Mouse (Mus musculus) heart, embryonic 14.5 days (tissue): ENCODE data around the gene Phf20. TPM values are rescaled to one million over a fixed set of nuclear protein-coding genes. Genes with fewer than 3 reads are reported as not detected.

Source experiments
- ATAC-seq: fragments of 200-750 bp; cut with Nextera tagmentation; 2 replicates; pipeline ENCODE4 v1.8.0; 2017; ENCODE audit warnings: low read depth, moderate TSS enrichment; ENCODE audit not compliant: insufficient number of reproducible peaks, insufficient read depth, low FRiP score
- H3K27ac ChIP-seq, 2 experiments: fragments of 200-500 bp in 1 of 2; fragments of 300-500 bp in 1 of 2; sonication (generic) in 1 of 2; replicated peaks in 1 of 2; 2 replicates each; pipeline ENCODE4 v1.5.1; 2012 to 2014; ENCODE audit warnings: low read depth in 2 of 2, low read length in 2 of 2, control low read depth in 1 of 2, mild to moderate bottlenecking in 1 of 2, mixed read lengths in 1 of 2; ENCODE audit not compliant: control insufficient read depth in 1 of 2, insufficient read depth in 1 of 2
- H3K27me3 ChIP-seq: fragments of 300-500 bp; sonication (generic); 2 replicates; pipeline ENCODE4 v1.6.1; 2014; ENCODE audit warnings: mild to moderate bottlenecking, low read length, control low read depth; ENCODE audit not compliant: control insufficient read depth, insufficient read depth
- H3K36me3 ChIP-seq: fragments of 300-500 bp; sonication (generic); 2 replicates; pipeline ENCODE4 v1.6.1; 2014; ENCODE audit warnings: mild to moderate bottlenecking, control low read depth, low read length, mixed read lengths; ENCODE audit not compliant: control insufficient read depth, insufficient read depth
- H3K4me1 ChIP-seq, 2 experiments: fragments of 200-500 bp in 1 of 2; fragments of 300-500 bp in 1 of 2; sonication (generic) in 1 of 2; 2 replicates each; pipeline ENCODE4 v1.6.1; 2012 to 2014; ENCODE audit warnings: low read length in 2 of 2, control low read depth in 1 of 2, mixed read lengths in 1 of 2; ENCODE audit not compliant: control insufficient read depth in 2 of 2, insufficient read depth in 2 of 2
- H3K4me2 ChIP-seq: fragments of 300-500 bp; sonication (generic); 2 replicates; pipeline ENCODE4 v1.6.1; 2014; ENCODE audit warnings: mild to moderate bottlenecking, low read length
- H3K4me3 ChIP-seq, 2 experiments: fragments of 200-500 bp in 1 of 2; fragments of 300-500 bp in 1 of 2; sonication (generic) in 1 of 2; 2 replicates each; pipeline ENCODE4 v1.5.1; 2012 to 2014; ENCODE audit warnings: low read length in 2 of 2, mild to moderate bottlenecking in 2 of 2, control low read depth in 1 of 2, low read depth in 1 of 2, moderate library complexity in 1 of 2; ENCODE audit not compliant: control insufficient read depth in 1 of 2, insufficient read depth in 1 of 2
- H3K9ac ChIP-seq: fragments of 300-500 bp; sonication (generic); 2 replicates; pipeline ENCODE4 v1.6.1; 2014; ENCODE audit warnings: mild to moderate bottlenecking, low read length
- H3K9me3 ChIP-seq: fragments of 300-500 bp; sonication (generic); 2 replicates; pipeline ENCODE4 v1.6.1; 2016; ENCODE audit warnings: low read length, control low read depth; ENCODE audit not compliant: control insufficient read depth
- WGBS: fragments of 180-500 bp; shearing (Covaris S2); extraction: QIAGEN DNeasy Blood & Tissue Kit; methylation state at CpG from one replicate; pipeline ENCODE4 v1.1.7; 2014; 5-methylcytosine and 5-hydroxymethylcytosine counted together
- polyA plus RNA-seq: library from polyadenylated mRNA; unstranded; fragments of >200 nt; fragmentation: Nextera tagmentation; extraction: Ambion mirVana; gene quantifications from 2 replicates; pipeline ENCODE4 v1.2.1, GENCODE M21; 2014

The Phf20 gene
- polyA plus RNA-seq: 44.6 and 51.3 TPM in 2 replicates

DNA sequence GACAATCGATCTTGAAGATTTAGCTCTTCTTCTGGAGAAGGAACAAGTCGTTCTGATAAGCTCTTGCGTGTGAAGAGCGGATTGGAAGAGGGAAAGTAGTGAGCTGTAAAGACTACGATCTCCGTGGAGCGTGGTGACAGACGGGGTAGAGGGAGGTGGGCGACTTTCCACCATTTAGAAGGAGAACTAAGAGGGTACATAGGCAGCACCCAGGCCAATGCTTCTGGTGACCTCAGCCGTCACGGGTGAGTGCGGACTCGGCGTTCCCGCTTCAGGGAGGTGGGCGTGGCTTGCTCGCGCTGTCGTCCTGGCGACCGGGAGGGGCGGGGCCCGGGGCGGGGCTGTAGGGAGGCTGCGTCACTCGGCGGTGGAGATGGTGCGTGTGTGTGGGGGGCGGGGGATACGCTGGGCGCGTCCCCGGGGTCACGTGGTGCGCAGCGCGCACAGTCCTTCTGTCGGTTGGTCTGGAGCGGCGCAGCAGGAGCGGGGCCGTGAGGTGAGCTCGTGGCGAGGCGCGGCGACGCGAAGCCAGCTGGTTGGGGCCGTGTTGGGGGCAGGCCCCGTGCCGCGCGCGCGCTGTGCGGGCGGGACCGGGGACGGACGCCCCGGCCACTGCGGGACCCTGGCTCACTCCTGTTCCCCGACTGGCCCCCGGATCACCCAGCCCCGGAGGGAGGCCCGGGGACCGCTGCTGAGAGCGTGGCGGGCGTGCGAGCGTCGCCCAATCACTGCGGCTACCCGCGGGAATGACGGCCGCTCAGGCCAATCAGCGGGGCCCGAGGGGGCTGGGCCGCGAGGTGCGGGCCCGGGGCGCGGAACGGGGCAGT lies at the start of gene Phf20:
Gene Phf20 (plus strand): TSS at position 165 of the 827 bp plus-strand sequence.
- Histone ChIP-seq H3K9me3 (no peaks in the 10 kb centered on the region), H3K4me3 (peak within 1 kb of the TSS; percentile 62 to 63), H3K4me2 (peak within 1 kb of the TSS; percentile 68), H3K9ac (peak within 1 kb of the TSS; percentile 86), H3K4me1 (peaks cover 9 to 27% of the 10 kb centered on the region in 2 experiments; a peak in 3 of 4 replicates), H3K27ac (peak within 1 kb of the TSS; percentile 80 to 96), H3K27me3 (no peaks in the 10 kb centered on the region), H3K36me3 (0 out of 2 replicates have a peak, but pooled peaks cover 8% of the 10 kb centered on the region)
- peak; percentile 99 for ATAC-seq
- 1% methylated on average over 58 of the region's 88 CpGs for WGBS

DNA sequence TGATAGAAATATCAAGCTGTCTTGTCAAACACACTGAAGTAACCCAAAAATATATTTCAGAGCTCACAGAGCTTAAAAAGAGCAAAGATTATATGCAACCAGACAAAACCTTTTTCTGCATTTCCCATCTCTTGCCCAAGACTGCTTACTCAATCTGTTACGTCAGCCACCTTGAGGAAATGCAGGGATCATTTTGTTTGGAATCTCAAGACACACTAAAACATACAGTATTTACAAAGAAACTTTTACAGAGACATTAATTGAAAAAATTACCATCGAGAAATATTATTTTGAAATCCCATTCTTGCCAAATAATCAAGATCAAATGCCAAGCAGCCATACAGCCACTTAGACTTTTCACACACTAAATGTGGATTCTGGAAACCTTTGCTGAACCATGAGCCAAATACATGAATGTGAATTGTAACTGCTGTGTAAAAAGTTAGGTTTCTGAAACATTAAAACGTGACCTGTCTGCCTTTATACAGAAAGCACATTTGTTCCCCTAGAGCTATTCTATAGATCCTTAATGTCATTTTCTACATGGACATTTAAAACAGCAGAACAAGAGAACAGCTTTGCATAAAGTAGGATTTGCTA lies 48.9 kb upstream of the Phf20 start:
- H3K4me2 ChIP-seq: no peak overlapping the region
- WGBS: 92% methylated on average over 3 of the region's 3 CpGs
- no peak overlapping the region for H3K27ac ChIP-seq
- H3K9me3 ChIP-seq: no peaks in the 10 kb centered on the region
- no peak for ATAC-seq
- H3K27me3 ChIP-seq: no peaks in the 10 kb centered on the region
- peaks cover 0 to 13% of the 10 kb centered on the region in 2 experiments; a peak in 3 of 4 replicates for H3K4me1 ChIP-seq
- peaks cover 65% of the 10 kb centered on the region for H3K36me3 ChIP-seq
- no peak overlapping the region for H3K9ac ChIP-seq
- no peak overlapping the region for H3K4me3 ChIP-seq

DNA sequence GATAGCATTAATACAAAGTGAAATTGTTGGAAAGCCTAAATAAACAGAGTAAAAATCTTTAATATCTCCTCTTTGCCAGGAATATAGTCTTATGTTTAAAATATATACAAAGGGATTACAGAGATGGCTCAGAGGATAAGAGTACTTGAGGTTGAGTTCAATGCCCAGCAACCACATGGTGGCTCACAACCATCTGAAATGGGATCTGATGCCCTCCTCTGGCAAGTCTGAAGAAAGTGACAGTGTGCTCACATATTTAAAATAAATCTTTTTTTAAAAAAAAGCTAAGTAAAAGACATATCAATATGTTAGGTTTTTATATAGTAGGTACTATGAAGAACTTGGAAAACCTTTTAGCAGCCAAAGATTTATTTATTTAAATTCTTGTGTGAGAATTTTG lies 44.7 kb upstream of the Phf20 start:
- H3K9ac ChIP-seq: no peak overlapping the region
- ATAC-seq: no peak
- peaks cover 97% of the 10 kb centered on the region for H3K36me3 ChIP-seq
- no peak overlapping the region for H3K27ac ChIP-seq
- H3K9me3 ChIP-seq: no peaks in the 10 kb centered on the region
- H3K27me3 ChIP-seq: no peaks in the 10 kb centered on the region
- no peaks in the 10 kb centered on the region for H3K4me1 ChIP-seq
- H3K4me3 ChIP-seq: no peak overlapping the region
- no peak overlapping the region for H3K4me2 ChIP-seq

DNA sequence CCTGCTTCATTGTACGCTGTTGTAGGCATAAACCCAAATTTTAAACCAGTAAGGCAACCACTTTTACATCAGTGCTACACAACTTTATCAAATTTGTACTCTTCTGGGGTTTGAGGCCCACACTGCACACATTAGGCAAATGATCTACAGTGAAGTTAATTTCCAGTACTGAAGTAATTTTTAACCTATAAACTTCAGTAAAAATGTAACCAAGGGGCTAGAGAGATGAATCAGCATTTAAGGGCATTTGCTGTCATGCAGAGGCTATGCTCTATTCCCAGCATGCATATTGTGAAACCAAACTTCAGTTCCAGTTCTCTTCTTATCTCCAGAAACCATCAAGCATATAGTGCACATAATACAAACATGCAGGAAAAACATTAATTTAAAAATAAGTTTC lies 30.8 kb upstream of the Phf20 start:
- Histone ChIP-seq H3K27me3 (no peaks in the 10 kb centered on the region), H3K4me3 (no peak overlapping the region), H3K4me2 (no peak overlapping the region), H3K4me1 (no peaks in the 10 kb centered on the region), H3K9me3 (no peaks in the 10 kb centered on the region), H3K27ac (no peak overlapping the region), H3K36me3 (peaks cover 99% of the 10 kb centered on the region), H3K9ac (no peak overlapping the region)
- WGBS: 94% methylated on average over 1 of the region's 1 CpGs
- no peak for ATAC-seq

DNA sequence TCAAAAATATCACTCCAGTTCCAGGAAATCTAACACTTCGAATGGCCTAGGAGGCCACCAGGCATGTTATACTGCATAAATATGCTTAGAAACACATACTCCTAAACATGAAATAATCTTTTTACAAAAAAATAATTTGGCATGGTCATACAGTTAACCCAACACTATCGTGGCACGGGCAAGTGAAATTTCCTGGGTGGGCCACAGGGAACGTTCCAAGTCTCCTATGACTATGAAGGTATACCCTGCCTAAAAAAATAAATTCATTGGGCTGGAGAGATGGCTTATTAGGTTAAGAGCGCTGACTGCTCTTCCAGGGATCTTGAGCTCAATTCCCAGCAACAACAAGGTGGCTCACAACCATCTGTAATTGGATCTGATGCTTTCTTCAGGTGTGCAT lies 29.7 kb upstream of the Phf20 start:
- no peak for ATAC-seq
- Histone ChIP-seq H3K36me3 (peaks cover 99% of the 10 kb centered on the region), H3K4me2 (no peak overlapping the region), H3K4me3 (no peak overlapping the region), H3K27ac (no peak overlapping the region), H3K4me1 (no peaks in the 10 kb centered on the region), H3K9ac (no peak overlapping the region), H3K27me3 (no peaks in the 10 kb centered on the region), H3K9me3 (no peaks in the 10 kb centered on the region)
- 94% methylated on average over 5 of the region's 5 CpGs for whole genome bisulfite sequencing

DNA sequence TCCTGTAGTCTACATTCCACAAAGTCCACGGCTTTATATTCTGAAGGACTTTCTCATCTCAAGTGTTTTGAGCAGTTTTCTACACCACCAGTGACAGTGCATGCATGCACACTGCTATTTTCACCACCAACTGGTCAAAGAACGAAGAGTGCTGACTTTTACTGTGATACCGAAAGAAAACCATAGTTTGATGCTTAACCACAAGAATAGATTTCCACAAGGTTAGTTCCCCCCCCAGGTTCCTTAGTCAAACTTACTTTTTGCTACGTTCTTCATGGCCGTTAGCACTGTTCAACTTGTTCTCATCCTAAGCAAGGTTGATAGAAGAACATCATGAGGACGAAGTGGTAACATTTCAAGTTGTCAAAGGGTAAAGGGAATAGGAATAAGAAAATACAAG lies 19.2 kb upstream of the Phf20 start:
- H3K27ac ChIP-seq: no peak overlapping the region
- no peaks in the 10 kb centered on the region for H3K27me3 ChIP-seq
- H3K9ac ChIP-seq: no peak overlapping the region
- peaks cover 67% of the 10 kb centered on the region for H3K36me3 ChIP-seq
- peaks cover 2 to 29% of the 10 kb centered on the region in 2 experiments; a peak in 3 of 4 replicates for H3K4me1 ChIP-seq
- H3K4me2 ChIP-seq: peak overlapping the region; percentile 34
- H3K9me3 ChIP-seq: no peaks in the 10 kb centered on the region
- no peak overlapping the region; a peak in 1 of 4 replicates for H3K4me3 ChIP-seq
- no peak for ATAC-seq
- WGBS: 62% methylated on average over 6 of the region's 6 CpGs

DNA sequence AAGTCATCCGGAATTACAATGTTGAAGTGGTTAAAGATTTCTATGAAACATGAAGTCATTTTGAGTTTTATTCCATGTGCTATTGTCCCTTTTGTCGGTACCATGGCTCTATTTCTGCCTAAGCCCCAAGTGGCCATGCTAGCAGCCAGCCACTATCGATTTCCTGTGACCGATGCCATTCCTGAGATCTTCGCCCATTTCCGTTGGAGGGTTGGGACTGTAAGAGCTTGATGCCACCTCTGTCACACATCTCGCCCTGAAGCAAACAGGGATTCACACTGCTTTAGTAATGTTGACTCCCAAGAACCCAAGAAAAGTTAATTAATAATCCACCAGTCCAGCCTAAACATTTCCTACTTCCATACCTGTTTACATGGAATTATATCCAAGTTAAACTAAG lies 18.6 kb upstream of the Phf20 start:
- H3K9me3 ChIP-seq: no peaks in the 10 kb centered on the region
- no peak overlapping the region for H3K27ac ChIP-seq
- 49% methylated on average over 7 of the region's 7 CpGs for WGBS
- ATAC-seq: no peak
- H3K4me2 ChIP-seq: peak overlapping the region; percentile 87
- peaks cover 62% of the 10 kb centered on the region for H3K36me3 ChIP-seq
- peak overlapping the region; percentile 100; the same call in 1 of the 2 replicates for H3K9ac ChIP-seq
- H3K4me3 ChIP-seq: peak overlapping the region; percentile 14 to 95; a peak in 3 of 4 replicates
- peaks cover 2 to 29% of the 10 kb centered on the region in 2 experiments; a peak in 3 of 4 replicates for H3K4me1 ChIP-seq
- H3K27me3 ChIP-seq: no peaks in the 10 kb centered on the region
